Mouse (Mus musculus): ENCODE results near the gene Unc5a.

DNA sequence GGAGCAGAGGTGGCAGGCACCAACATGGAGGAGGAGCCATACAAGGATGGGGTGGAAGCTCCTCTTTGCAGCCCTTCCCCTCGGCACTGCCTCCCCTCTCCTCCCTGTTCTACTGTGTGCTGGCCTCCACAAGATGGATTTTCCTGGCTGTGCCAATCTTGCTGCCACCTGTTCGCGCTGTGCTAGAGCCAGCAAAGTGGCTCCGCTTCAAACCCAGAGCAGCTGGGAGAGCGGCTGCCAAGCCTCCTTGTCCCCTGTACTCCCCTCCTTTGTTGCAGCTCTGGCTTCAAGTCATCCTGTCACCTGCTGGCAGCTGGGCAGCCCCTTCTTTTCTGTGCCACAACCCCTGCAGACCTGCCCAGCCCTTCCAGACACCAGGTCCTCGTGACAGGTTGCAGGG is 13.0 kb upstream of the Unc5a start:
- no peak for TF ChIP-seq CTCF (IDR thresholded peaks at IDR 0.05; ENCODE audit: borderline replicate concordance, insufficient read depth, low read depth, low read length)
- no peak for TF ChIP-seq POLR2A (IDR thresholded peaks at IDR 0.05; ENCODE audit: borderline replicate concordance, insufficient read depth, low read length)
